Mouse (Mus musculus): ENCODE results near the gene Tmem38b. TPM values are rescaled to one million over a fixed set of nuclear protein-coding genes. Genes with fewer than 3 reads are reported as not detected.
A peak's percentile ranks its signal among the peaks of the same experiment; 100 is the strongest.

Gene Tmem38b
- total RNA-seq, 2 experiments from 2014 or later = 13.9 to 17.0 TPM

DNA sequence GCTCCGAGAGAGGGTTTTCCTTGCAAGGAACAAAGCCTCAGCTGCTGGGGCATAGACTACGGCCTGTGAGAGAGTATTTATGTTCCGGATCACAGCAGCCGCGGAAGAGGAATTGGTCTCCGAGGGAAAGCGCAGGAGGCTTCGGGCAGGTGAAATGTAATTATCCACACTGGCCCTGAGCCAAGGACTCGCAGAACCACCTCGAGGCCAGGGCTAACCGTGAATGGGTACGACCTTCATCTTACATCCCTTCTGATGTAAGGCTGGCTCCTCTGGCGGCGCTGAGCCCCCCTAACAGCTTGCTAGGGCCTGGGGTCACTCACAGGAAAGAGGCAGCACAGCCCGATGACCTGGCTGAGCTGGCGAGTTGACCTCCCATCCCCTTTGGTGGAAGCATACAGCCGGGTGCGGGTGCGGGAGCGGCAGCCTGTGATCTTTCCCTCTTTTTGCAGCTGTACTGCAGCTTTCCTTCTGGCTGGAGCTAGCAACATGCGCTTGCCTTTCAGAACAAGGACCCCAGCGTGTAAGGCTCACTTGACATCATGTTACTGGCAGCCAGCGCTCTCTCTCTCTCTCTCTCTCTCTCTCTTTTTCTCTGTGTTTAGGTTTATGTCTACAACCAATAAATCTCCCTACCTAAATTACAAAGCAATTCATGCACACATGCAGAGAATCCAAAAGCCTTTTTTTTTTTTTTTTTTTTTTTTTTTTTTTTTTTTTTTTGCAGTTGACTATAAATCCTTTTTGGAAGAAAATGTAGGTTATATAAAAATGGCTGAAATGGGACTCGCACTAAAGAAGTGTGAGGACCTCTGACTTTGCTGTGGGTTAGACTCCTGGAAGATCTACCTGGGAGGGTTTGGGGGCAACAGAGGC, 52.9 kb downstream of the Tmem38b start:
- intact Hi-C loops (cut with DNase I) = no loop called here
- DNase-seq = no peak

DNA sequence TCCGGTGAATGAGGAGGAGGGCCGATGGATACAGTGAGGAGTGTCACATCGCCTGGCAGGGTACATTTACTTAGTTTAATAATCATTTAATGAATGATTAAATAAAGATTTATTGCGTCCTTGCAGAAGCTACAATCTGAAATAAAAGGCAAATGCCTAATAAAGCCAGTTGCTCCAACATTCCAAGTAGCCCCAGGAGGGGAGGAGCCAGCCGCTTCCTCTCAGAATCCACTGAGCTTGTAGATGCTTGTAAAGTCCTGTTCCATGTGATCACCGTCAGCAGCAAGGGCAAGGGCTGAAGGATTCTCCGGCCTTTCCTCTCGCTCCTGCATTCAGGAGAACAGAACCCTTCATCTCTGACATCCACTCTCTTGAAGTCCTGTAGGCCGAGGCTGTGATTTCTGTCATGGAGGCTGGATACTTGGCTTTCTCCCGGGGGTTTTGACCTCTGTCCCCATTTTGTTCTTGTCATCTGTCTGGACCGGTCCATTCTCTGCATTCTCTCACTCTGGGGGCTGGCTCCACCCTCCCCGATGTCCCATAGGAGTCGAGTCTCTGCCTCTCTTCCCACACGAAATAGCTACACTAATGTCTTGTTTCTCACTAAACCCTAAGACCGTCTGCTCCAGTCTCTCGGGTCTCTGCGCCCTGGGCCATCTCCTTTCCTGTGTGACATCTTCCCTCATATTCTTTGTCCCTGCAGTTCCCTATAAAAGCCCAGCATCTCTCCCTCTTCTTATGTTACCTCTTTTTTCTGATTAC, 57.3 kb downstream of the Tmem38b start:
- no peak for DNase-seq
- intact Hi-C loops (cut with DNase I) = no loop called here

DNA sequence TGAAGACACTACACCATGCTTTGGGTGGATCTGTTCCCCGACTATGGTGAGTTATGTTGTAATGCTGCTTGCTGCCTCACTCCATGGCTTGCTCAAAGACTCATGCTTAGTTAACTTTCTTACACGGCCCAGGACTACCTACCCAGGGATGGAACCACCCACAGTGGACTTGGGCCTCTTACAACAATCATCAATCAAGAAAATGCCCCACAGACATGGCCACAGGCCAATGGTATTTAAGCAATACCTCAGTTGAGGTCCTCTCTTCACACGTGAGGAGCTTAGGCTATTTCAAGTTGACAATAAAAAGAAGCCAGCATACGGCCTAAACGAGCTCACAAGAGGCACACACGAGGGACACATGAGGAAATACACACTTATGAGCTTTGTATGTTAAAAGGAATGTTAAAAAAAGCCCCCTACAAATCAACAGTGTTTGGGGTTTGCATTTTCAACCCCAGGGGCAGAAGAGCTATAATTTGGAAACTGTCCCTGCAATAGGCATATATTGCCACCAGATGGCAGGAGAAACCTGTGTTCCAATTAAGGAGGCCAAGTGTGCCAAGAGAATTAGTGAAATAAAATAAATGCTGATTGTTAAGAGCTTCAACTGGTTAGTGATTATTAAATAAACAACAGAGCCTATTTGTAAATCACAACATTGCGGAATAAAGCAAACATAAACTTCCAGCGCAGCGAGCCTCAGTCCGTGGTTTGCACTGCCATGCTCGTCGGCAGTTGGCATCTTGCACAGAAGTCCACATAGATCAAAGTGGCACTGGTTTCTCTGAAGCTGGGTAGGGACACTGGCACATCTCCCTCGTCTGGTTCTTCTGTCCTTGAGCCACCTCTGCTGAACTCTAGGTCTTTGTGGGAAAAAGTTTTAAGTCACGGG, 58.8 kb downstream of the Tmem38b start:
- intact Hi-C loops (cut with DNase I) = loop anchor here (1.0 kb wide), 2 partner anchors 34 to 1357 kb away; no protein-coding TSS in a partner anchor

GRCm38 (mm10) chr4:53886342-53887088, 60.7 kb downstream of the Tmem38b start:
- intact Hi-C loops (cut with DNase I) = no loop called here
- DNase-seq = peak in 1 of 2 experiments; percentile 10

More for the DNA sequence above, 58.8 kb downstream of the Tmem38b start:
- DNase-seq = peak; percentile 22 to 54

GRCm38 (mm10) chr4:53895335-53895734, 69.5 kb downstream of the Tmem38b start:
- intact Hi-C loops (cut with DNase I) = no loop called here
- no peak for DNase-seq

DNA sequence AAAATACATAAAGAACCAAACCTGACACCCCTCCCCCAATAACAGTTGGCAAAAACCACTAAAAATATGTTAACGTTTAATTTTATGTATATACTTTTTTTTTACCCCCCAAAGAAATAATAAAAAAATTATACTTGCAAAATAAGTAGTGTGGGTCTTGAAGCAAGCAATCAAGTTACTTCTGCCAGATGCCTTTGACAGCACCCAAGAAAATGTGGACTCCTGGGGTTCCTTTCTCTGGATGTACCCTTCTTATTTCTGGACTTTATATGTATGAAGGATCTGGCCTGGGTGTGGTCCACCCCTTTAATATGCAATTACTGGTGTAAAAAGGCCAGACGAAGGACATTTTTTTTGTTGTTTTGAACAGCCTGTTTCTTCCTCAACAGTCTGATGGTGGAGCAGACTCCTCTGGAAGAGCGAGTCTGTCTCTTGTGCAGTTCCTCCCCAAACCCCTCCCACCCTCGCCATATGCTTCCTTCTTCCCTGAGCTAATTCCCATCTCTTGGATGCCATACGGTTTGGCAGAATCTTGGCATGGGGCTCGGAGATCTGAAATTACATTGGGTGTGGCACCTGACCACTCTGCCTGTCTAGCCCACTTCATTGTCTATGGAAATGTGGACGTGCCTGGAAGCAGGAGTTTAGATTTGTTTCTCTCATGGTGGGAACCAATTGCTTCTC, 70.4 kb downstream of the Tmem38b start:
- intact Hi-C loops (cut with DNase I) = no loop called here
- no peak for DNase-seq

GRCm38 (mm10) chr4:53900386-53900971, 74.6 kb downstream of the Tmem38b start:
- no peak for DNase-seq
- intact Hi-C loops (cut with DNase I) = no loop called here

DNA sequence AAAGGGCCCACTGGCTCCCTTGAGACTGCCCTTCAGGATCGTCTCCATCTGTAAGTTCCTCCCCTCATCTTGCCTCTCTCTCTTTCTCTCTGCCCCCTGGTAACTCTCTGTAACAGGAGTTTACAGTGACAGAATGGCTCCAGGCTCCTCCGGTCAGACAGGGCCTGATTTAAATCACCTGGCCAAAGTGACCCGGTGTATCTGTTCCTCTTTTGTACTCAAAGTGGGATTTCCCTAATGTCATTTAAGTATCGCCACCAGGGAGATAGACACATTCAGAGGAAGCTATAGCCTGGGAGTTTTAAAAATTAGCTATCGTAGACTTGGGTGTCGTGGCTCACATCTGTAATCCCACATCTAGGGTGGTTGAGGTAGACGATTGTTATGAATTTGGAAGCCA, 78.5 kb downstream of the Tmem38b start:
- no peak for DNase-seq
- intact Hi-C loops (cut with DNase I) = no loop called here

DNA sequence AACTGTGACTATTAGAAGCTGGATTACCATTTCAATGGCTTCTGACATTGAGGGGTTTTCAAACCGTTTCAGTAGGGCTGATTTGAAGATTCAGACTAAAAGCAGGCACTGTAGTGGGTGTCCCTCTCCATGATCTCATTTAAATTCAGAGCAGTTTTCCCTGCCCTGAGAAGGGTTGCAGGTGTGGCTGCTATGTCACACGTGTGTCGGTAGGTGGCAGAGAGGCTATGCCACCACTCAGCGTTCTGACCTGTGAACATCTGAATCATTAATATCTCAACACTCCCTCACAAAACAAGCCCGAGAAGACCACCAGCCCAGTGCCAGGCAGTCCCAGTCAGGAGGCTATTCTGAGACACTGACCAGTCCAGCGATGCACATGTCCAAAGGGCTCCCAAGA, 79.7 kb downstream of the Tmem38b start:
- DNase-seq = no peak
- intact Hi-C loops (cut with DNase I) = no loop called here

GRCm38 (mm10) chr4:53907071-53907470, 81.2 kb downstream of the Tmem38b start:
- intact Hi-C loops (cut with DNase I) = no loop called here
- no peak for DNase-seq

Other genes starting within 250 kb of the Tmem38b start
- gene Fsd1l, start 194.6 kb upstream of the Tmem38b start, total RNA-seq (2021) = 10 to 100 TPM; 47.8 to 53.6 TPM
- 10 to 100 TPM; 15.1 to 15.6 TPM for gene Fktn, start 112.0 kb upstream of the Tmem38b start, total RNA-seq (2021)
- under 1 TPM; 0.07 to 0.12 TPM for gene Tal2, start 46.3 kb upstream of the Tmem38b start, total RNA-seq (2021)

All from heart, postnatal 14 days (tissue).